Mouse (Mus musculus) spleen, adult 2 months (tissue): ENCODE data around the gene Cacna1c. TPM values are rescaled to one million over a fixed set of nuclear protein-coding genes. Genes with fewer than 3 reads are reported as not detected.
A peak's percentile ranks its signal among the peaks of the same experiment; 100 is the strongest.

Experiments used
- DNase-seq, 2 experiments: peaks; one replicate each; pipeline versions ENCODE4 v3.0.0 to v3.0.0-alpha.2; 2012 to 2021; ENCODE audit warnings: low spot score in 2 of 2, low read depth in 1 of 2
- H3K27ac ChIP-seq: fragments of 200-500 bp; 2 replicates; pipeline ENCODE4 v1.5.1; 2012; ENCODE audit warnings: low read length, inconsistent platforms; ENCODE audit not compliant: insufficient read depth
- H3K27me3 ChIP-seq: fragments of 200-500 bp; 2 replicates; pipeline ENCODE4 v1.6.1; 2012; ENCODE audit warnings: mild to moderate bottlenecking, moderate library complexity, low read length, inconsistent platforms; ENCODE audit not compliant: control insufficient read depth, insufficient read depth
- H3K36me3 ChIP-seq: fragments of 200-500 bp; 2 replicates; pipeline ENCODE4 v1.6.1; 2012; ENCODE audit warnings: mild to moderate bottlenecking, low read length, inconsistent platforms; ENCODE audit not compliant: control insufficient read depth, insufficient read depth
- H3K4me1 ChIP-seq: fragments of 200-500 bp; 2 replicates; pipeline ENCODE4 v1.6.1; 2011; ENCODE audit warnings: inconsistent platforms; ENCODE audit not compliant: control insufficient read depth, insufficient read depth, insufficient read length
- H3K4me3 ChIP-seq: fragments of 200-500 bp; 2 replicates; pipeline ENCODE4 v1.5.1; 2011; ENCODE audit warnings: mild to moderate bottlenecking, inconsistent platforms; ENCODE audit not compliant: insufficient read depth, insufficient read length; ENCODE audit errors: extremely low read depth
- CTCF ChIP-seq: fragments of 200-500 bp; IDR thresholded peaks from 2 replicates; pipeline ENCODE4 v1.5.1; 2011; ENCODE audit warnings: mild to moderate bottlenecking, inconsistent platforms; ENCODE audit not compliant: insufficient read depth, insufficient read length, insufficient replicate concordance; ENCODE audit errors: extremely low read depth
- POLR2A ChIP-seq: fragments of 200-500 bp; IDR thresholded peaks from 2 replicates; pipeline ENCODE4 v1.6.1; 2011; ENCODE audit warnings: low read depth, low read length, inconsistent platforms
- WGBS: fragments of 180-500 bp; shearing (Covaris S2); methylation state at CpG from one replicate; pipeline ENCODE4 v1.1.7; 2018; 5-methylcytosine and 5-hydroxymethylcytosine counted together
- polyA plus RNA-seq: library from polyadenylated mRNA; depleted of rRNA; stranded (reverse); fragments of >200 nt; gene quantifications from 2 replicates; pipeline ENCODE4 v1.2.3, GENCODE M21; 2012

The Cacna1c gene
- polyA plus RNA-seq, 1 experiment = 1.1 TPM

- no peak for DNase-seq
- H3K36me3 ChIP-seq = no peaks in the 10 kb centered on the region
- H3K27ac ChIP-seq = no peak overlapping the region
- WGBS = 82% methylated on average over 7 of the region's 7 CpGs
- no peak overlapping the region for H3K4me3 ChIP-seq
- TF ChIP-seq POLR2A (no peak), CTCF (no peak)
- H3K27me3 ChIP-seq = no peaks in the 10 kb centered on the region
- H3K4me1 ChIP-seq = no peaks in the 10 kb centered on the region
Measured at GRCm38 (mm10) chr6:119045498-119045897, 150.7 kb downstream of the Cacna1c start.

GRCm38 (mm10) chr6:119044148-119044547 lies 152.1 kb downstream of the Cacna1c start:
- H3K27me3 ChIP-seq = no peaks in the 10 kb centered on the region
- H3K27ac ChIP-seq = no peak overlapping the region
- DNase-seq = no peak
- 87% methylated on average over 7 of the region's 7 CpGs for WGBS
- no peak overlapping the region for H3K4me3 ChIP-seq
- no peaks in the 10 kb centered on the region for H3K36me3 ChIP-seq
- no peaks in the 10 kb centered on the region for H3K4me1 ChIP-seq
- TF ChIP-seq CTCF = no peak
- no peak for TF ChIP-seq POLR2A

GRCm38 (mm10) chr6:119042803-119043202 lies 153.4 kb downstream of the Cacna1c start:
- H3K27me3 ChIP-seq = no peaks in the 10 kb centered on the region

GRCm38 (mm10) chr6:119040961-119041360 lies 155.3 kb downstream of the Cacna1c start:
- Histone ChIP-seq H3K4me3 (no peak overlapping the region), H3K4me1 (no peaks in the 10 kb centered on the region), H3K27ac (no peak overlapping the region), H3K36me3 (no peaks in the 10 kb centered on the region), H3K27me3 (no peaks in the 10 kb centered on the region)
- DNase-seq = no peak
- TF ChIP-seq CTCF (no peak), POLR2A (no peak)
- WGBS = 82% methylated on average over 7 of the region's 7 CpGs

More at GRCm38 (mm10) chr6:119042803-119043202, 153.4 kb downstream of the Cacna1c start:
- WGBS = 60% methylated on average over 3 of the region's 3 CpGs
- DNase-seq = no peak
- Histone ChIP-seq H3K4me3 (no peak overlapping the region), H3K36me3 (no peaks in the 10 kb centered on the region), H3K4me1 (no peaks in the 10 kb centered on the region), H3K27ac (no peak overlapping the region)
- TF ChIP-seq POLR2A (no peak), CTCF (no peak)

- 88% methylated on average over 7 of the region's 7 CpGs for WGBS
- Histone ChIP-seq H3K4me1 (no peaks in the 10 kb centered on the region), H3K4me3 (no peak overlapping the region), H3K27ac (no peak overlapping the region), H3K36me3 (no peaks in the 10 kb centered on the region), H3K27me3 (no peaks in the 10 kb centered on the region)
- TF ChIP-seq POLR2A (no peak), CTCF (no peak)
- no peak for DNase-seq
Measured at GRCm38 (mm10) chr6:119039815-119040214, 156.4 kb downstream of the Cacna1c start.

GRCm38 (mm10) chr6:119039293-119039692 lies 156.9 kb downstream of the Cacna1c start:
- Histone ChIP-seq H3K27me3 (no peaks in the 10 kb centered on the region), H3K36me3 (no peaks in the 10 kb centered on the region)

GRCm38 (mm10) chr6:119037815-119038214 lies 158.4 kb downstream of the Cacna1c start:
- Histone ChIP-seq H3K27ac (peak overlapping the region; percentile 37; the same call in 1 of the 2 replicates), H3K4me1 (no peaks in the 10 kb centered on the region), H3K36me3 (no peaks in the 10 kb centered on the region), H3K4me3 (no peak overlapping the region), H3K27me3 (no peaks in the 10 kb centered on the region)
- WGBS = 87% methylated on average over 6 of the region's 6 CpGs
- DNase-seq = no peak
- TF ChIP-seq CTCF (no peak), POLR2A (no peak)

More at GRCm38 (mm10) chr6:119039293-119039692, 156.9 kb downstream of the Cacna1c start:
- Histone ChIP-seq H3K4me3 (no peak overlapping the region), H3K27ac (no peak overlapping the region), H3K4me1 (no peaks in the 10 kb centered on the region)
- TF ChIP-seq POLR2A (no peak), CTCF (no peak)
- no peak for DNase-seq
- WGBS = 85% methylated on average over 5 of the region's 5 CpGs
